Mouse (Mus musculus): ENCODE measurements around the gene Lbhd2. TPM values are rescaled to one million over a fixed set of nuclear protein-coding genes. Genes with fewer than 3 reads are reported as not detected.

Gene Lbhd2
- total and polyA plus RNA-seq, 3 experiments: not detected

GRCm38 (mm10) chr12:111434745-111435327 lies 28.2 kb downstream of the Lbhd2 start:
- dilution Hi-C loops (cut with MboI; ENCODE audit: extremely low pct_ligation_motif_present, extremely low pct_unique_long_range_greater_than_20kb, low sequenced_read_pairs): no loop called here
- peaks cover 31% of the 10 kb centered on the region for H3K27me3 ChIP-seq (replicated peaks)
- peaks cover under 1% of the 10 kb centered on the region for H3K9me3 ChIP-seq (replicated peaks; ENCODE audit: low read length)
- H3K36me3 ChIP-seq (replicated peaks in 1 of 2; ENCODE audit: control insufficient read depth in 1 of 2, insufficient read depth in 1 of 2, low read length in 1 of 2): no peaks in the 10 kb centered on the region
- peaks cover 37 to 69% of the 10 kb centered on the region in 2 experiments for H3K4me1 ChIP-seq (ENCODE audit: control insufficient read depth in 1 of 2, insufficient read depth in 2 of 2)
- no peaks in the 10 kb centered on the region for H3K79me2 ChIP-seq (replicated peaks; ENCODE audit: control insufficient read depth, extremely low read depth, insufficient read depth, poor library complexity, severe bottlenecking)
- H3K27ac ChIP-seq (ENCODE audit: insufficient read depth, low read depth): no peak overlapping the region
- peak overlapping the region in 1 of 3 experiments; percentile 27 for H3K4me3 ChIP-seq (replicated peaks in 1 of 3; ENCODE audit: low read depth in 2 of 3, low read length in 2 of 3, poor library complexity in 1 of 3)
- in situ Hi-C loops (cut with MboI; ENCODE audit: low pct_ligation_motif_present, low pct_unique_long_range_greater_than_20kb, low sequenced_read_pairs): no loop called here
- no peak overlapping the region for H3K9ac ChIP-seq (ENCODE audit: insufficient read depth, low read depth)
- TF ChIP-seq MEF2A (IDR thresholded peaks at IDR 0.05; ENCODE audit: borderline replicate concordance, low read depth, low read length) (peak; percentile 75; the same call in 1 of the 2 replicates), HCFC1 (IDR thresholded peaks at IDR 0.05; ENCODE audit: low read depth, low read length) (no peak; the same call in 1 of the 2 replicates), USF2 (conservative IDR thresholded peaks at IDR 0.05; ENCODE audit: low read depth, low read length) (no peak), ZMIZ1 (IDR thresholded peaks at IDR 0.05; ENCODE audit: low read depth, low read length) (no peak), E2F4 (IDR thresholded peaks at IDR 0.05; ENCODE audit: insufficient replicate concordance, low read depth, low read length) (no peak), SIN3A (IDR thresholded peaks at IDR 0.05; ENCODE audit: low read length) (no peak), MYC (IDR thresholded peaks at IDR 0.05; ENCODE audit: low read depth, low read length) (no peak), ETS1 (conservative IDR thresholded peaks at IDR 0.05; ENCODE audit: low read depth, low read length) (peak; percentile 75), MAZ (IDR thresholded peaks at IDR 0.05; ENCODE audit: low read depth, low read length) (0 out of 2 replicates have a peak, but pooled peaks have one; percentile 64), BHLHE40 (IDR thresholded peaks at IDR 0.05; ENCODE audit: low read depth, low read length) (peak; percentile 72), CTCF (conservative IDR thresholded peaks at IDR 0.05 in 1 of 2, IDR thresholded peaks at IDR 0.05 in 1 of 2; ENCODE audit: low read depth in 2 of 2, low read length in 2 of 2) (no peak), POLR2A (IDR thresholded peaks at IDR 0.05; ENCODE audit: low read depth, low read length) (no peak), USF1 (IDR thresholded peaks at IDR 0.05; ENCODE audit: low read depth, low read length) (no peak), CHD1 (IDR thresholded peaks at IDR 0.05; ENCODE audit: low read depth, low read length) (no peak), POLR2AphosphoS2 (IDR thresholded peaks at IDR 0.05; ENCODE audit: low read depth, low read length) (no peak), RAD21 (IDR thresholded peaks at IDR 0.05; ENCODE audit: low read depth, low read length) (no peak), KAT2A (IDR thresholded peaks at IDR 0.05; ENCODE audit: insufficient replicate concordance, low read length) (0 out of 2 replicates have a peak, but pooled peaks have one; percentile 52), UBTF (IDR thresholded peaks at IDR 0.05; ENCODE audit: low read depth, low read length) (no peak), IRF4 (IDR thresholded peaks at IDR 0.05; ENCODE audit: low read depth, low read length) (peak; percentile 72), NRF1 (IDR thresholded peaks at IDR 0.05; ENCODE audit: low read depth, low read length) (no peak), TCF12 (IDR thresholded peaks at IDR 0.05; ENCODE audit: low read depth, low read length) (peak; percentile 69; the same call in 1 of the 2 replicates), RCOR1 (conservative IDR thresholded peaks at IDR 0.05; ENCODE audit: low read depth, low read length) (0 out of 2 replicates have a peak, but pooled peaks have one; percentile 57), MAFK (IDR thresholded peaks at IDR 0.05; ENCODE audit: insufficient replicate concordance, low read length) (no peak), JUN (IDR thresholded peaks at IDR 0.05; ENCODE audit: insufficient read depth, low read depth, low read length) (no peak), SMC3 (IDR thresholded peaks at IDR 0.05; ENCODE audit: low read depth, low read length) (no peak), GABPA (IDR thresholded peaks at IDR 0.05; ENCODE audit: insufficient replicate concordance, low read depth, low read length) (no peak), PAX5 (IDR thresholded peaks at IDR 0.05; ENCODE audit: low read length) (no peak), JUND (conservative IDR thresholded peaks at IDR 0.05; ENCODE audit: low read depth, low read length) (no peak), ZC3H11A (IDR thresholded peaks at IDR 0.05; ENCODE audit: low read depth, low read length) (no peak), ZNF384 (IDR thresholded peaks at IDR 0.05; ENCODE audit: low read depth, low read length) (no peak), ZKSCAN1 (IDR thresholded peaks at IDR 0.05; ENCODE audit: borderline replicate concordance, low read depth, low read length) (no peak), NELFE (IDR thresholded peaks at IDR 0.05; ENCODE audit: low read depth, low read length) (no peak), CHD2 (IDR thresholded peaks at IDR 0.05; ENCODE audit: low read length) (peak; percentile 45), ELF1 (IDR thresholded peaks at IDR 0.05; ENCODE audit: low read depth, low read length) (no peak), TBP (conservative IDR thresholded peaks at IDR 0.05; ENCODE audit: low read depth, low read length) (no peak), EP300 (IDR thresholded peaks at IDR 0.05; ENCODE audit: low read length) (peak; percentile 81), MAX (IDR thresholded peaks at IDR 0.05; ENCODE audit: low read length) (no peak), MXI1 (IDR thresholded peaks at IDR 0.05; ENCODE audit: low read depth, low read length) (no peak)
- DNase-seq (ENCODE audit: extremely low read depth): peak; percentile 83
- H3K4me2 ChIP-seq (ENCODE audit: insufficient read depth, low read depth, poor library complexity, severe bottlenecking): no peak overlapping the region
